Mouse (Mus musculus) stomach, postnatal 0 days (tissue): ENCODE data around the gene Nms.

Source experiments
- CTCF ChIP-seq: IDR thresholded peaks from 2 replicates; pipeline ENCODE4 v1.5.1; 2016; ENCODE audit warnings: antibody characterized with exemption, low read depth, mild to moderate bottlenecking, moderate library complexity
- EP300 ChIP-seq: optimal IDR thresholded peaks from 2 replicates; pipeline ENCODE3; 2016; ENCODE audit warnings: antibody characterized with exemption

DNA sequence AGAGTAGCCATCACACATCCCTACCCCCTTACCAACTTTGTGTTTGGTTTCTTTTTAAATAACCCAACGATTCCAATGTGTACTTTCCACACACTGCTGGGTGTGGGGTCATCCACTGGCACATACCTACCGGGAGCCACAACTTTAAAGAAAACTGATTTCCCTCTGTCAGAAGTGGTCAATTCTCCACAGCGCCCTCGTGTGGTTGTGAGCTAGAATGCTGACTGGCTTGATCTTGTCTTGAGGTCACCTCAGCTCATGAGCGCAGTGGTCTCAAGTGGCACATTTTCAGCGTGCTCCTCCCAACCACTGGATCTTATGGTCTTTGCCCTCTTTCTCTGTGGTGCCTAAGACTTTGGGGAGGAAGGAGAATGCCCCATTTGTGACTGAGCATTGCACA lies 2.2 kb upstream of the Nms start:
- TF ChIP-seq CTCF (peak; percentile 76), EP300 (no peak)
